ENCODE assay signal across 10 mouse cellular contexts in the genomic region with DNA sequence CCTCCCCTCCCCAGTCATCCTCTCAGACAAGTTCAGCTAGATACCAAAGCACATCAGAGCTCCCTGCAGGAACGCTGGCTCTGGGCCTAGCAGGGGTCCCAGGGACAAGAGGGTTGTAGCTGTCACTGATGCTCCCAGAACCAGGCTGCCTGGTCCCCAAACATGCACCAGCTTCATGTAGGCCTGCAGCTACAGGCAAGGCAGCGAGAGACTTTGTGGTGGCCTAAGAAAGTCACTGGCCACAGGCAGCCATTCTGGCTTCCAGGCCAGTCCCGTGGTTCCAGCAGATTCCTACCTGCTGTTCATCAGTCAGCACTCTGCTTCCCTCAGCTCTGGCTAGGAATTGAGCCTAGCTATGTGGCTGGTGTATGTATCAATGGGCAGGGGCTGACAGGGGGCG.
"Had no signal": no experiment of that assay in that cellular context is flagged by ENCODE, and none has a peak within 500 bp of the region (broad histone marks: within the 10 kb centered on the region; RNA-seq: fewer than 3 reads in every experiment).

No protein-coding gene starts in this region.

- H3K27ac ChIP-seq: kidney, embryonic 15.5 days; limb, embryonic 10.5 days; liver, embryonic 12.5 days; lung, embryonic 15.5 days; neural tube, embryonic 12.5 days; stomach, embryonic 15.5 days had no signal

- H3K4me3 ChIP-seq: kidney, embryonic 15.5 days; limb, embryonic 10.5 days; liver, embryonic 12.5 days; lung, embryonic 15.5 days; neural tube, embryonic 12.5 days; stomach, embryonic 15.5 days had no signal

- DNase-seq: kidney, postnatal 14 days; midbrain, embryonic 14.5 days; thymus, adult 2 months; thymus, postnatal 25 days had no signal

- ATAC-seq: liver, embryonic 12.5 days had no signal

- H3K27me3 ChIP-seq: liver, embryonic 12.5 days; lung, embryonic 15.5 days; neural tube, embryonic 12.5 days; stomach, embryonic 15.5 days had no signal

- H3K9me3 ChIP-seq: kidney, embryonic 15.5 days; limb, embryonic 10.5 days; liver, embryonic 12.5 days; lung, embryonic 15.5 days; neural tube, embryonic 12.5 days; stomach, embryonic 15.5 days had no signal

- H3K36me3 ChIP-seq: kidney, embryonic 15.5 days; limb, embryonic 10.5 days; liver, embryonic 12.5 days; lung, embryonic 15.5 days; neural tube, embryonic 12.5 days; stomach, embryonic 15.5 days had no signal

- H3K4me1 ChIP-seq: neural tube, embryonic 12.5 days had no signal

- H3K9ac ChIP-seq: kidney, embryonic 15.5 days; liver, embryonic 12.5 days; lung, embryonic 15.5 days; neural tube, embryonic 12.5 days; stomach, embryonic 15.5 days had no signal

- H3K4me2 ChIP-seq: kidney, embryonic 15.5 days; liver, embryonic 12.5 days; lung, embryonic 15.5 days; neural tube, embryonic 12.5 days; stomach, embryonic 15.5 days had no signal
